Mouse (Mus musculus) testis, postnatal 14 days (tissue): ENCODE data around the gene S100a4.

Source experiments
- DNase-seq: peaks from one replicate; pipeline ENCODE4 v3.0.0; 2021; ENCODE audit warnings: low spot score

The S100a4 gene

DNA sequence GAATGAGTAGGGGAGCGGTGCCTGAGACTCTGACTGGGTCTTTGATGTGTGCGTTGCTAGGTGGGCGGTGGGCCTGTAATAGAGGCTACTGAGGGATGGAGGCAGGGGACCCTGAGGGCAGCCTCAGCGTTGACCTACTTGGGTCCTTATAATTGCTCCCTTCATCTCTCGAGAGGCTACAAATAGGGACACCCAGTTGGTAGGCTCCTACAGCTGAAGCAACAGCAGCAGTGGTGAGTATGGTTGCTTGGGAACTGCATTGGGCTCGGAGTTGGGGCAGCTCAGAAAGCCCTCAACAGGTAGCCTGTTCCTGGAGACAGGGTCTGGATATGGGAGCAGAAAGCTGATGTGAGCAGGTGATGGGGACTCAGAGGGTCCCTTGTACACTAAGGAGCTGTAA, 3.5 kb upstream of the S100a4 start:
- DNase-seq: no peak

DNA sequence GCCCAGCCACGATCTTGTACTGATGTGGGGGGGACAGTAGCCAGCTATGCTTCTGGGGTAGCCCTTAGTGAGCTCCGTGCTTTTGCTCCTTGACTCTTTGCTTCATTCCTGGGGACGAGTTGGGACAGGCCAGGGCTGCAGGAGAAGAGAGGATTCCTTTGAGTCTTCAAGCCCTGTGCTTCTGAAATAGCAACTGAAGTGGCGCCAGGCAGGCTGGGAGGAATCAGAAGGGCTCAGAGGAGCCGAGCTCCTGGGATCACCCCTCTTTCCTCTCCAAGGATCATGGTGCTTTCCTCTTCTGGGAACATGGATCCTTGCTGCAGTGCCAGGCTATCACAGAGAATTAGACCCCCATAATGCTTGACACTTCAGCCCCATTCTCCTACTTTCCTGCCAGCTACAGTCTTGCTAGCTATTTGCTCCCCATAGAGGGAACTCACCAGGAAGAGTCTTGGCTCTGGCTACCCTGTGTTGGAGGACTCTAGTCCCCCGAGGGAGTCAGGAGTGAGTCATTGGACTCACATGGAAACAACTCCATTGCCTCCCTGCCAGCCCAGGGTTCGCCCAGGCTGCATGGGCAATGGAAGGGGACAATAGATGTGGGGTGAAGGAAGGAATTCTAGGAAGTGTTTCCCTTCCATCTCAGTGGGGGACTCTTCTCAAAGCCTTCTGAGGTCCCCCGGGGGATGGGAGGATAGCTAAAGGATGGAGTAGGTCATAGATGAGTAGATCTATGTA, 2.9 kb upstream of the S100a4 start:
- no peak for DNase-seq

DNA sequence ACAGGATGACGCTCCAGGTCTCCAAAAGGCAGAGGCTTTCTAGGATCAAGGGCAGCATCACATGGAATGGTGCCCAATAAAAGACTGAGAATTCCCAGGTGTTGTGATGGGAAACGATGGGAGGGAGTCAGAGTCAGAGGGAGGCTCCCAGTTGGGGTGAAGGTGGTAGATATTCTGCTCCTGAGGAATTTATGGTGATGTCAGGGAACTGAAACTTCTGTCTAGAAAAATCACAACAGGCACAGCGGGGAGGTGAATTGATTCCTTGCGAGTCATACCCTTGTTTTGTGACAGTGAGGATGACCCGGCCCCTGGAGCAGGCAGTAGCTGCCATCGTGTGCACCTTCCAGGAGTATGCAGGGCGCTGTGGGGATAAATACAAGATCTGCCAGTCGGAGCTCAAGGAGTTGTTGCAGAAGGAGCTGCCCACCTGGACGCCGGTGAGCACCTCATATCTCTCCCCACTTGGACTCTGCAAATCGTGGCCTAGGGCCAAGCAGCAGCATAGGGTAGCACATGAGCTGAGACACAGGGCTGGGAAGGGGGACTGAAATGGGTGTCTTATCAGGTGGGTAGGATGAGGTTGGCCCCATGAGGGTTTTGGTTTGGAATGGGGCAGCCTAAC, 2.0 kb upstream of the S100a4 start, which contains the start of gene Gm42674:
Gm42674 (plus strand) TSS at position 419 of the 625 bp plus-strand sequence.
- DNase-seq: no peak

GRCm38 (mm10) chr3:90604416-90604815, 845 bp downstream of the S100a4 start:
- DNase-seq: peak; percentile 52

GRCm38 (mm10) chr3:90605049-90605448, 1.5 kb downstream of the S100a4 start:
- DNase-seq: no peak

- DNase-seq: no peak
Measured at GRCm38 (mm10) chr3:90605736-90606135, 2.2 kb downstream of the S100a4 start.

GRCm38 (mm10) chr3:90606185-90606584, 2.6 kb downstream of the S100a4 start:
- no peak for DNase-seq

DNA sequence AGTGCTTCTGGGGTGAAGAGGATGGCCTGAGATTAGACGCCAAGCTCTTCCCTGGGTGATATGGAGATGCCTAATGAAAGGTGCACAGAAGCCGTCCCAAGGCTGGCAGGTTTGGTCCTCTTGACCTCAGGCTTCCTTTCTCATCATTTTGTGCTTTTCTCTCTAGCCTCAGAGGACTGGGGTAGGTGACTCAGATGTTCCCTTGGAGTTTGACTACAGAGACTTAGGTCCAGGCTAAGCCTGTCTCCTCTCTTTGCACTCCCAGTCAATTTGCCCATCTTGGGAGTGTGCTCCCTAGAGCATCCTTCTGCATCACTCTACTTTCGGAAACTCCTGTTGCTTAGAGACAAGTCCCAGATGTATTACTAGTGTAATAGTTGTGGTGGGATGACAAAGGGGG, 3.8 kb downstream of the S100a4 start:
- no peak for DNase-seq

DNA sequence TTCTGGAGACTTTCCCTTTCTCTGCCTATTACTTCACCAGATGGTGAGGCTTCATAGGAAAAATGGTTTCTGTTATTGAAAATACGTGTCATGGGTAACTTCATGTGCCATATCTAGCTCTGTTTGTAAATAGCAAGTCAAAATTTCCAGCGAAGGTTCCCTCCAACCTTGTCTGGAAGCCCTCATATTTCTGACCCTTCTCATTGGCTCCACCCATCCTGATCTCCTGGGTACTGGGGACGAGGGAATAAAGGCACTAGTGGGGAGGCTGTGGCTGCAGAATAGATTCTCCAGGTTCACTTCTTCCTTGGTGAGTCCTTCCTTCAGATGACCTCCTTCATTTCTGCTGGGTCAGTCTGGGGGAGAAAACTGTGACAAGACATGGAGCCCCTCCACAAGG, 4.7 kb downstream of the S100a4 start, which contains the start of gene S100a5:
S100a5 (plus strand) TSS at position 301 of the 400 bp plus-strand sequence.
- DNase-seq: no peak

GRCm38 (mm10) chr3:90609102-90609501, 5.5 kb downstream of the S100a4 start:
- no peak for DNase-seq

DNA sequence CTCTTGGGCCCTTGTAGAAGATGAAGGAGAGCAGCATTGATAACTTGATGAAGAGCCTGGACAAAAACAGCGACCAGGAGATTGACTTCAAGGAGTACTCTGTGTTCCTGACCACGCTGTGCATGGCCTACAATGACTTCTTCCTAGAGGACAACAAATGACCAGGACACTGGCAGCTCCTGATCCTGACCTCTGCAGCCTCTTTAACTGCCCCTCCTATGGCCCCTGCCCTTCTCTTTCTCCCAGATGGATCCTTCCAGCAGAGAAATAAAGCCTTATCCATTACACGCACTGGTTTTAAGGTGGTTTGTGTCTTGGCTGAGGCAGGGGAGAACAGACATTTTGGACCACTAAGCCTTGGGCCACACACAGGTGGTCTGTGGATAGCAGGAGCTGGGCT, 7.9 kb downstream of the S100a4 start:
- no peak for DNase-seq

DNA sequence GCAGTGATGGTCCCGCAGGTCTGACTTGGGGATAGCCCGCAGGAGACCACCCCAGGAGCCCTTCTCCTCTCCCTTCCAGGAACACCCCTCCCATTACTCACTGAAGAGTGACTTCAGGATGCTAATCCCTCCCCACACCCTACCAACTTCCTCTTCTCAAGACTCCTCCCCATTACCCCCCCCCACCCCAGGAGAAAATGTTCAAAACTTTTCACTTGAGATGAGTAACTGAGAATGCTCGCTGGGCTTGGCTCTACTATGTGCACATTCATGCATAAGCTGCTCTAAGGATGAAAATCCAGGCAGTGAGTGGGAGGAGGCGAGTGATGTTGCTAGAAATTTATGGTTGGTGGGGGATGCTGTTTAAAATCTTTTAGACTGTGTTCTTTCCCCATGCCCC, 8.5 kb downstream of the S100a4 start:
- no peak for DNase-seq

DNA sequence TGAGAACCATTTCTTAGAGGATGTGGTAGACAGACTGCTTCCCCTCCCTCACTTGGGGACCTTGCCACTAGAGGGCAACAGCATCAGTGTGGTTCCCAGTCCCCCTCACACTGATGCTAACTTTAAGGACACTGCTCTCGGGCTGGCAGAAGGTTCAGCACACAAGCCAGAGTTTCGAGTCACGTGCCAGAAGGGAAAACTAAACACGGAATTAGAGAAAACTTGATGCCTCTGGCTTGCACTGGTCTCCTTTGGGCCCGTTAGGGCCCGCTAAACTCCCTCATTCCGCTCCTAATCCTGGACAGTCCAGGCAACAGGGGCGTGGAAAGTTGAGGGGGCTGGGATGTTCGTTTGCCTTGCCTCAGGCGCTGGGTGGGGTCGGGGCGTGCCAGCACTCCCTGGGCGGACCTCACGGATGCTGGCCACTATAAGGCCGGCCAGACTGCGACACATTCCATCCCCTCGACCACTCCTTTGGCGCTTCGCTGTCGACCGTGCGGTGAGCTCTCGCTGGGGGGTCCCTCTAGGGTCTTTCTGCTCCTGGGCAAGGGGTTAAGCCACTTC, 9.2 kb downstream of the S100a4 start, which contains the start of gene S100a6:
S100a6 (plus strand) TSS at position 155 of the 564 bp plus-strand sequence.
- DNase-seq: peak; percentile 44

DNA sequence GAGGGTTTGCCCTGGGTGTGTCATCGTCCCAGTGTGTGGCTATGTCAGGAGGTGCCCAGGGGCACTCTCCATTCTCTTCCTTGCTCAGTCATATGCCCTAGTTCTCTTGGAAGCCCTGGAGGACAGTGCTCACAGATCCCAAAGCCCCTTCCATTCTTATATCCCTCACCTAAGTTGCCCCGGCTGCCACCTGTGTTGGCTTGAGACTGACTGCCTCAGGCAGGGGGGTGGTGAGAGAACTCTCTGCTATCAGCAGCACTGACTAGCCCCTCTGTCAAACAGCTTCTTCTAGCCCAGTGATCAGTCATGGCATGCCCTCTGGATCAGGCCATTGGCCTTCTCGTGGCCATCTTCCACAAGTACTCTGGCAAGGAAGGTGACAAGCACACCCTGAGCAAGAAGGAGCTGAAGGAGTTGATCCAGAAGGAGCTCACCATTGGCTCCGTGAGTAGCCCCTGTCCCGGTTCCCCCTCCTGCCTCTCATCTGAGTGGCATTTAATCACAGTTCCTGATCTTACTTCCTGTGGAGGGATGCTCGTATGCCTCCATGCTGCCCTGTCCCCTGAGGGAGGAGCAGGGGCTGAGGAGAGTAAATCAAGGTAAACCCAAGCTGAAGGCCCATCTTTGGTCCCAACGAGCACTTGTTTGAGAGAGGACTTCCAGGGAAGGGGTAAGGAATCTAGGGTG, 10.0 kb downstream of the S100a4 start:
- no peak for DNase-seq

- no peak for DNase-seq
Measured at GRCm38 (mm10) chr3:90614148-90614530, 10.6 kb downstream of the S100a4 start.

- DNase-seq: no peak
Measured at GRCm38 (mm10) chr3:90614611-90615251, 11.2 kb downstream of the S100a4 start.

DNA sequence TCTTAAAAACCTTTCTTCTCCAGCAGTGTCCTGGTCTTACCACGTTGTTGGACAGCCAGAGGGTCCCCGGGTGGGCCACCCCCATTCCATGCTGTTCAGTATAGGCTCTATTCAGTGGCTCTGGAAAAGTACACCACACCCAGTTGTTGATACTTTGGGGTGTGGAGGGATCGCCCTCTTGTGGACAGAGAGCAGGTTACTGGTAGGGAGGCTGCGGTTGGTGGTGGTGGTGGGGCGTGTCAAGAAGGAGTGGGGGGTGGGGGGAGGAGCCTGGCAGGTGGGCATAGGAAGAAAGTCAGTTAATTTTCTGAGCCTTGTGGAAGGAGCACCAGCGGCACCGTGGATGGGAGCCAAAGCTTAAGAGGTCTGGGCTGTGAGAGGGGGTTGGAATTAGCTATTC, 11.8 kb downstream of the S100a4 start:
- peak; percentile 39 for DNase-seq

DNA sequence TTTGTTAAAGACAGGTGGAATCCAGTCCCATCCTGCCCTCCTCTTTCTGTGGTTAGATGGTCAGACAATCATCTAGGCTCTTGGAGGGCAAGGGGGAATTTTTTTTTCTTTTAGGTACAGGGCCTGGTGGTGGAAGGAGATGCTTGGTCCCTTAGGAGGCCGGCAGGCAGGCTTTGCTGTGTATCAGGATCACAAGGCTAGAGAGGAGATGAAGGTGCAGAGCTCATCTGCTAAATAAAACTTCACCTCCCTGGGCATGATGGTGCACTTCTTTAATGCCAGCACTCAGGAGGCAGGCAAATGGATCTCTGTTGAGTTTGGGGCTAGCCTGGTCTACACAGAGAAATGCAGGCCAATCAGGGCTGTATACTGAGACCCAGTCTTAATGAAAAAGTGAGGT, 12.3 kb downstream of the S100a4 start:
- DNase-seq: no peak

DNA sequence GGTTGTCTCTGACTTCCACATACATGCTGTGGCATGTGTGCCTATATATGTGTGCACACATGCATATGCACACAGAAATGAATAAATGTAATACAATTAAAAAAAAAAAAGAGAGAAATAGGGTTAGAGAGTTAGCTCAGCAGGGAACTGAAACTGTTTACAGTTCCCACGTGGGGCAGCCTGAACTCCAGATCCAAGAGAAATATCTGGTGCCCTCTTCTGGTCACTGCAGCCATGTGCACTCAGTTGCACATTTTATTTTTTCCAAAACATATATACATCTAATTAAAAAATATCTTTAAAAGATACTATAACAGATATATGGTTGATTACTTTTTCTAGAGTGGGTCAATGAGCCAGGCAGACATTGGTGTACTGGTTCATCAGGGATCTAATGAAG, 14.0 kb downstream of the S100a4 start:
- no peak for DNase-seq

DNA sequence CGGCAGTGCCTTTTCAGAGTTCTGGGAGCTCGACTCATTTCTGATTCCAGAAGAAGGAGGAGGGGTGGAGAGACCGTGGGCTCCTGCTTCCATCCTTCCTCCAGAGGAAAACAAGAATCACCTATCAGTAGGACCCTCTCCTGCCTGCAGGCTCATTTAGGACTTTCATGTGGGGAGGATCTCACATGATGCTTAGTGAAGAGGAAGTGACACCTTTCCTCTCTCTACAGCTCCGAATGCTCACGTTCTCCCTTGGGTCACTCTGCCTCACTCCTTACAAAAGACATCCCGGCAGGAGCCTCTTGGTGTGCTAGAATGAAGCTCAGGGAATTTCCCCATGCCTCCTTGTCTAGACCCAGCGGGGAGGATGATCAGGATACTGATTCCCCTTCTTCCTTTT, 18.0 kb downstream of the S100a4 start:
- no peak for DNase-seq

GRCm38 (mm10) chr3:90623435-90624071, 20.0 kb downstream of the S100a4 start:
- DNase-seq: peak; percentile 73

DNA sequence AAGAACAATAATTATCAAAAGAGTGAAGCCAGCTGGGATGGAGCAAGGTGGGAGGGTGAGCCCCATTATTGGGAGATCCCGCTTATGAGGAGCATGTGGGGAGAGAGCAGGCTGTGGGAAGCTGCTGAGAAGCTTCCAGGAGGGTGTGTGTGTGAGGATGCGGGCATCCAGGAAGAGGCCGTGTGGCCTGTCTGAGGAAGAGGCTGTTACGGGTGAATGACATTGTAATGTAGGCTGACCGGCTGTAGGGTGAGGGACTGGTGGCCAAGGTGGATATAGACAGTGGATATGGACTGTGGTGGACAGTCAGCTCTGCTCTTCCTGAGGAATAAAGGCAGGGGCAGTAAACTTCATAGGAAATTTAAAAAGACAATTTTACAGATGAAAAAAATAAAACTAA, 21.9 kb downstream of the S100a4 start:
- DNase-seq: no peak
